Mouse (Mus musculus) layer of hippocampus, adult 18-20 months (tissue): ENCODE data around the gene Defb23. TPM values are rescaled to one million over a fixed set of nuclear protein-coding genes. Genes with fewer than 3 reads are reported as not detected.
A peak's percentile ranks its signal among the peaks of the same experiment; 100 is the strongest.

Experiments used
- DNase-seq, 2 experiments: peaks; one replicate each; pipeline ENCODE4 v3.0.0; 2022; ENCODE audit warnings: low spot score in 2 of 2
- long read RNA-seq: library from polyadenylated mRNA; stranded (forward); transcript quantifications from one replicate; pipeline ENCODE4 v2.0.0, GENCODE M21; 2021
- total RNA-seq, 2 experiments: library from RNA; stranded (reverse); gene quantifications; 2 replicates each; pipeline ENCODE4 v1.2.3; 2021

Gene Defb23
- not detected for total RNA-seq
- long read RNA-seq: 0 reads

GRCm38 (mm10) chr2:152464570-152465150 lies at the start of gene Defb23:
Gene Defb23, minus strand, starts transcription at chr2:152464620.
- no peak for DNase-seq

- no peak for DNase-seq
Measured at GRCm38 (mm10) chr2:152511592-152511991, 47.2 kb upstream of the Defb23 start, which contains the start of gene Defb26. Gene Defb26, minus strand, starts transcription at chr2:152511692.

- no peak for DNase-seq
Measured at GRCm38 (mm10) chr2:152503950-152504349, 39.5 kb upstream of the Defb23 start.

- DNase-seq: no peak
Measured at GRCm38 (mm10) chr2:152500863-152501229, 36.4 kb upstream of the Defb23 start.

- DNase-seq: no peak
Measured at GRCm38 (mm10) chr2:152500204-152500862, 35.9 kb upstream of the Defb23 start.

GRCm38 (mm10) chr2:152498020-152498419 lies 33.6 kb upstream of the Defb23 start:
- no peak for DNase-seq

- no peak for DNase-seq
Measured at GRCm38 (mm10) chr2:152493151-152493550, 28.7 kb upstream of the Defb23 start.

GRCm38 (mm10) chr2:152490038-152490437 lies 25.6 kb upstream of the Defb23 start, which contains the start of gene Defb22:
Gene Defb22, minus strand, starts transcription at chr2:152490138.
- no peak for DNase-seq

GRCm38 (mm10) chr2:152487024-152487423 lies 22.6 kb upstream of the Defb23 start:
- no peak for DNase-seq

- no peak for DNase-seq
Measured at GRCm38 (mm10) chr2:152481726-152482125, 17.3 kb upstream of the Defb23 start.

- DNase-seq: no peak
Measured at GRCm38 (mm10) chr2:152480881-152481280, 16.5 kb upstream of the Defb23 start.

GRCm38 (mm10) chr2:152476763-152477162 lies 12.3 kb upstream of the Defb23 start, which contains the start of gene Defb20:
Gene Defb20, plus strand, starts transcription at chr2:152477063.
- DNase-seq: no peak

GRCm38 (mm10) chr2:152472434-152472833 lies 8.0 kb upstream of the Defb23 start:
- DNase-seq: peak in 1 of 2 experiments; percentile 7

GRCm38 (mm10) chr2:152470973-152471372 lies 6.6 kb upstream of the Defb23 start:
- DNase-seq: peak; percentile 51 to 85

- no peak for DNase-seq
Measured at GRCm38 (mm10) chr2:152459241-152459640, 5.2 kb downstream of the Defb23 start.

GRCm38 (mm10) chr2:152452101-152452781 lies 12.2 kb downstream of the Defb23 start:
- DNase-seq: no peak

GRCm38 (mm10) chr2:152450241-152450640 lies 14.2 kb downstream of the Defb23 start:
- peak; percentile 23 to 79 for DNase-seq

- DNase-seq: no peak
Measured at GRCm38 (mm10) chr2:152447461-152447860, 17.0 kb downstream of the Defb23 start.

GRCm38 (mm10) chr2:152446642-152447041 lies 17.8 kb downstream of the Defb23 start:
- no peak for DNase-seq

- peak; percentile 23 to 65 for DNase-seq
Measured at GRCm38 (mm10) chr2:152443281-152443680, 21.1 kb downstream of the Defb23 start.

- DNase-seq: no peak
Measured at GRCm38 (mm10) chr2:152442322-152442721, 22.1 kb downstream of the Defb23 start.

GRCm38 (mm10) chr2:152439833-152440232 lies 24.6 kb downstream of the Defb23 start:
- DNase-seq: no peak
